Mouse (Mus musculus): ENCODE results near the gene Golga2. TPM values are rescaled to one million over a fixed set of nuclear protein-coding genes. Genes with fewer than 3 reads are reported as not detected.

The Golga2 gene
- polyA plus RNA-seq, 1 experiment: 57.6 TPM

DNA sequence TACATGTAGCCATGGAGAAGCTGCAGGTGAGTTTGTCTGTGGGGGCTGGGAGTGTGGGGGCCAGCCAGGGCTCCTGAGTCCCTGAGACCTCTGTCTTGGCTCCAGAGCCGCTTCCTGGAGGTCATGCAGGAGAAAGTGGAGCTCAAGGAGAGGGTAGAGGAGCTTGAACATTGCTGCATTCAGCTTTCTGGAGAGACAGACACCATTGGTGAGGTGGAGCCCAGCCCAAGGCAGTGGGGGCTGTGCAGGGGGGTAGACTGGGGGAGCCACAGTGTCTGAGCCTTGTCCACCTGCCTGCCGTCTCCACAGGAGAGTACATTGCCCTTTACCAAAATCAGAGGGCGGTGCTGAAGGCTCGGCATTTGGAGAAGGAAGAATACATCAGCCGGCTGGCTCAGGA, 18.5 kb downstream of the Golga2 start:
- H3K4me1 ChIP-seq (ENCODE audit: control insufficient read depth, insufficient read depth, insufficient read length, low read length): no peaks in the 10 kb centered on the region
- no peak overlapping the region for H3K27ac ChIP-seq (replicated peaks; ENCODE audit: low read depth, low read length)
- no peak overlapping the region for H3K4me3 ChIP-seq (ENCODE audit: insufficient read depth, low read depth, low read length)

DNA sequence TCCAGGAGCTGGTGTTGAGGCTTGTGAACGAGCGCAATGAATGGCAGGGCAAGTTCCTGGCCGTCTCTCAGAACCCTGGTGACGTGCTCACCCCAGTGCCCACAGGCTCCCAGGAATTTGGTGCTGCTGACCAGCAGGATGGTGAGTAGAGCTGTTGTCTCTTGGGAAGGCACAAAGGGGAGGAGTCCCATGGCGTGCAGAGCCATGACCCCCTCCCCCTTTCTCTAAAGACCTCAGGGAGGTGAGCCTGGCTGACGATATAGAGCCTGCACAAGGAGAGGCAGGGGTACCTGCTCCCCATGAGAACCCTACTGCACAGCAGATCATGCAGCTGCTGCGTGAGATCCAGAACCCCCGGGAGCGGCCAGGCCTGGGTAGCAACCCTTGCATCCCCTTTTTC, 19.0 kb downstream of the Golga2 start:
- H3K4me3 ChIP-seq (ENCODE audit: insufficient read depth, low read depth, low read length): no peak overlapping the region

DNA sequence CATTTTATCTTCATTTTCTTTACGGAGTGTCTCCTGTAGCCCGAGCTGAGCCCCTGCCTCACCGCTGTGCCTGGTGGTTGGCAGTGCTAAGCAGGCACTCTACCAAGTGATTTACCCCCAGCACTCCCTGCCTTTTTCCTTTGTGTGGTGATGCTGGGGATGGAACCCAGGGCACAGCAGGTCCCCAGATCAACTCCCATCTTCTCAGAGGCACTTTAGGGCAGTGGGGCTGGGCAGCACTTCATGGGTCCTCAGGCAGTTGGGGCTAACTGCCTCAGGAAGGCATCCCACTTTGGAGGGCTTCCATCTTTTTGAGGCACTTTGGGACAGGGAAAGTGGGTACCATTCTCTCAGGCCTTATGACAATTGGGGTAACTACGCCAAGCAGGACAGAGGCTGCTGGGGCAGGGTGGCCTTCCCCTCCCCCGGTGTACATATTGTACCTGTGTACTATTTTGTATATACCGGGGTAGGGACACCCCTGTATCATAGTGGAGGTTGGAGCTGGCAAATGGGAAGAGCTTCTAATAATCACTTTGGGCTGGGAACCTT, 20.1 kb downstream of the Golga2 start:
- no peak overlapping the region for H3K4me3 ChIP-seq (ENCODE audit: insufficient read depth, low read depth, low read length)
- no peak overlapping the region for H3K27ac ChIP-seq (replicated peaks; ENCODE audit: low read depth, low read length)
- peaks cover 6% of the 10 kb centered on the region; the same call in 1 of the 2 replicates for H3K4me1 ChIP-seq (ENCODE audit: control insufficient read depth, insufficient read depth, insufficient read length, low read length)

More for the DNA sequence above, 19.0 kb downstream of the Golga2 start:
- Histone ChIP-seq H3K27ac (replicated peaks; ENCODE audit: low read depth, low read length) (no peak overlapping the region), H3K4me1 (ENCODE audit: control insufficient read depth, insufficient read depth, insufficient read length, low read length) (no peaks in the 10 kb centered on the region)

DNA sequence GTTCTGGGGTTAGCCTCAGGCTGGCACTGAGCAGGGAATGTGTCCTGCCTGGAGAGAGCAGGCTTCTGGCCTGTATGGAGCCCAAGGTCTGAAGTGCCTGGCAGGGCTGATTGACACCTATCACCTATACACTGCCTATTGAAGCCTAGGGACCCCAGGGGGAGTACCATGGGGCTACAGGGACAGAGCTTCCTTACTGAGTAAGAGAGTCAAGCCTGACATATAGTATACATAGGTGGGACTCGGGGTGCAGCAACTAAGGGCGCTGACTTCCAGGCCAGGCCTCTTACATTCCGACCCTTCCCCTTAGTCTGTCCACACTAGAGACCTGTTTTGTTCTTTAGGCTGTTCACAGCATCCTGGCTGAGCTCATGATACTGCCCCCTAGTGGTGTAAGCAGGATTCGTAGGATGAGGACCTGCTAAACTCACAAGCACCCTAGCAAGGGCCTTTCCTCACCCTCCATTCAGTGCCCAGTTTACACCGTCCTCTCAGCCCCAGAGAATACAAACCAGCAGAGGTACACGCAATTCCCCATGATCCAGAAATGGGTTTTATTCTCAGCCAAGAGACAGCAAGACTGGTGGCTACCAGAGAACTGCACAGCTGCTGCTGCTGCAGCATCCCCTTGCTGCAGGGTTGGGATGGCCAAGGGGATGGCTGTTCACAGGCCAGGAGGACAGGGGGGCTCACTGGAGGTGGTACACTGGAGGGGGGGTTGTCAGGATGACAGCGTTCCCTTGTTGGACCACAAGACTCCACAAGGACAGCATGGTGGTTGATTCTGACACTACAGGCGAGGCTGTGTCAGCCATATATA, 21.0 kb downstream of the Golga2 start:
- no peak overlapping the region for H3K4me3 ChIP-seq (ENCODE audit: insufficient read depth, low read depth, low read length)
- H3K4me1 ChIP-seq (ENCODE audit: control insufficient read depth, insufficient read depth, insufficient read length, low read length): peaks cover 6% of the 10 kb centered on the region; the same call in 1 of the 2 replicates
- H3K27ac ChIP-seq (replicated peaks; ENCODE audit: low read depth, low read length): no peak overlapping the region

DNA sequence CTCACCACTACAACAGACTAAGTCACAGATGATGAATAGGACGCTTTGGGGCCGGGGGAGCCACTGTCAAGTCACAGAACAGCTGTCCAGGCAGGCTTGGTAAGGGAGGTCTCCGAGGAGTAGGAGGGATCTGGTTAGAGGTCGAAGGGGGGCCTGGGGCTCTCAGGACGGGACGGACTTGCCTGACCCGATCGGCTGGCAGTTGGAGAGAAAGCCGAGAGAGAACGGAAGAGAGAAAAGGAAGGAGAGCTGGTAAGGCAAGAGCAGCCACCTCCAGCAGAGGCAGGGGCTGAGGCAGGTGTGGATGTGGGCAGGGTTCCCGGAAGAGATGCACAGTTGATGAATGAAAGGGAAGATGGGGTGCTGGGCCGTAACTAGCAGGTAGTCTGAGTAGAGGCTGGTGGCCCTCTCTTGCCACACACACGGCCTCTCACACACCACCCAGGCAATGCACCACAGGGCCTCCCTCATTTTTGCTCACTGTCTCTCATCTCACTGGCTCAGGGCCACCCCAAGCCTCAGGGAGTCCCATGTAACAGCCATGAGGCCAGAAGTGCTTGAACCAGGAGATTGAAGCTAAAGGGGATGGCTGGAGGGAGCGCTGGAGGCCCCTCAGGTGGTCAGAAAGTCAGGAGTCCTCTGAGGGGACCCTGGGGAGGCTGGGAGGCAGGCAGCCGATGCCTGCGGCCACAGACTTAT, 21.8 kb downstream of the Golga2 start:
- H3K4me3 ChIP-seq (ENCODE audit: insufficient read depth, low read depth, low read length): no peak overlapping the region
- no peak overlapping the region for H3K27ac ChIP-seq (replicated peaks; ENCODE audit: low read depth, low read length)
- H3K4me1 ChIP-seq (ENCODE audit: control insufficient read depth, insufficient read depth, insufficient read length, low read length): peaks cover 6% of the 10 kb centered on the region; the same call in 1 of the 2 replicates

DNA sequence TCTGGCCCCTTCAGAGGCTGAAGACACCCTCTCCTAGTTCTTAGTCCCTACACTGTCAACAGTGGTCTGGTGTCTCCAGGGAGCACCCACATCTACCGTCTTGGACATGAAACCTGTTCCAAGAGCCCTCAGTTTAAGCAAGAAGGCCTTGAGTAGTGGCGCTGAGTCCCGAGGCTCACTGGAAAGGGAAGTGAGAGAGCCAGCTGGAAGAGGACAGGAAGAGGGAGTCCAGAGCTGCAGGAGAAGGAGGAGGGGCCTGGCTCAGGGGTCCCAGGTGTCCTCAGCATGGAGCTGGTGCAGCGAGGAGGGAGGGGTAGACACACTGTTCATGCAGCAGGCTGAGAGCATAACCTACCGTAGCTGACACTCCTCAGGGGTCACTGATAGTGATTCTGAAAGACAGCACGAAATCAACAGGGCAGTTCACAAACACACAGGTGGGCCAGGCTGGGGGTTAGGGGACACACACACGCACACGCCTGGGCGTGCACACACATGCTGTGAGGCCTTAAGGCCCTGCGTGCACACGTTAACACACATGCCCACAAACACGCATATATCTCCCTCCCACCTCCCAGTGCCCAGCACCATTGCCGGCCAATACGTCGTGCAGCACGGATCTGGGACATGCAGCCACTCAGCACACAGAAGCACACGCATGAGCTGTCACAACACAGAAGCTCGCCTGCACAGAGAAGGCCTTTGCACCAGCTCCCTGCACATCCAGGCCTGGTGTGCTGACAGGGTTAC, 23.1 kb downstream of the Golga2 start:
- no peak overlapping the region for H3K4me3 ChIP-seq (ENCODE audit: insufficient read depth, low read depth, low read length)
- no peak overlapping the region for H3K27ac ChIP-seq (replicated peaks; ENCODE audit: low read depth, low read length)
- peaks cover 6% of the 10 kb centered on the region; the same call in 1 of the 2 replicates for H3K4me1 ChIP-seq (ENCODE audit: control insufficient read depth, insufficient read depth, insufficient read length, low read length)

DNA sequence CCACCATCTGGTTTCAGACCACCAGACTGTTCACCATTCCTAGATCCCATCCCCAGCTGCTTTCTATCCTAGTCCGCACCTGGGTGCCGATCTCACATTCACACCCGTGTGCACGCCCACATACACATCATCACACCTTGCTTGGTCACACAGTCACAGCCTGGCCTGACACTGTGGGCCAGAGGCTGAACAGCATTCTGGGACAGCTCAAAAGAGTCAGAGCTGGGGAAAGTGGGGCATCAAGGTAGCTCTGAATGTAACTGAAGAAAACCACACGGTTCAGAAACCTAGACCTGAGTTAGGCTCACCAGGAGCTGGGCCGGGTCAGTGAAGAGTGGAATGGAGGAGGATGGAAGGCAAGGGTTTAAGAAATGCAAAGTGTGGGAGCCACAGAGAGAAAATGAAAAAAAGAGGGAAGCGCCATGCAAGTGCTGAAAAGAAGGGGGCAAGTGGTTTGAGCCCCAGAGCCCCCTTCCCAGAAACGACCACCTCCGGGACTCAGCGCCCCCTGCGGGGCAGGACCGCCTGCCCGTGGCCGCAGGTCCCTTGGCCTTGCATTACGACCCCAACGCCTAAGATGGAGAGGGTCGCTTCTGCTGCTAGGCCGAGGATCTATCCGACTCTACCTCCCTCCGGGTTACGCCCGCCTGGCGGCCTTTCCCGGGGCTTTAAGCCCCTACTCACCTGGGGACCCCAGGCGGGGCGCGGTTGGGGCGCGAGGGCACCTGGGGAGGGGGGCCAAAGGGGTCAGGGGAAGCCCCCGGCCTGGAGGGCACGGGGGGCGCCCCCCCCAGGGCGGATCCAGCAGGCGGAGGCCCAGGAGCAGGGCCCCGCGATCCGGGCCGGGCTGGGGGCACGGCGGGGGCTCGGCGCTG, 24.5 kb downstream of the Golga2 start:
- H3K4me1 ChIP-seq (ENCODE audit: control insufficient read depth, insufficient read depth, insufficient read length, low read length): peaks cover 6% of the 10 kb centered on the region; the same call in 1 of the 2 replicates

DNA sequence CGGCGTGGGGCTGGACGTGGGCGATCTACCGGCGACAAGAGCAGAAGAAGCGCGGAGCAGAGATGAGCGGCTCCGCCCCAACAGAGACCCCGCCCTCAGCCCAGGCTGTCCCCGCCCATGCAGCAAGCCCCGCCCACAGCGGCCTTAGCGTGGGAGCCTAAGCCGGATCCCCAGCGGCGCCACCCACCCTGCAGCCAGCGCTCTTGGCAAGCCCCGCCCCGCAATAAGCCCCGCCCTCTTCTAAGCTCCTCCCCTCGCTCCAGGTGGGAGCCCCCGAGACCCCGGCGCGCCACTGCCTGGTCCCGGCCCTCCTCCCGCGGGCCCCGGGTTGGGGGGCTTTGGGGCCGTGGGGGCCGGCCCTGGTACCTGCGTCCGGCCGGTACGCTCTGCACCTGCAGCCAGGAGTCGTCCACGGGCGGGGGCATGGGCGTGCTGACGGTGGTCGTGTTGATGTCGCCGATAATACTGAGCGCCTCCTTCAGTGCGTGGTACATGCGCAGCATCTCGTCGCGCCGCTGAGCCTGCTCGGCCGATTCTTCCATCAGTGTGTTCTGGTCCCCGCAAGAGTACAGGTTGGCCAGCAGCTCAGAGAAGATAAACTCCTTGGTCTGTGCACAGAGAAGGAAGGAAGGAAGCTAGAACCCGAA, 25.3 kb downstream of the Golga2 start:
- no peak overlapping the region for H3K27ac ChIP-seq (replicated peaks; ENCODE audit: low read depth, low read length)
- H3K4me3 ChIP-seq (ENCODE audit: insufficient read depth, low read depth, low read length): peak overlapping the region; percentile 45; the same call in 1 of the 2 replicates
- H3K4me1 ChIP-seq (ENCODE audit: control insufficient read depth, insufficient read depth, insufficient read length, low read length): peaks cover 6% of the 10 kb centered on the region; the same call in 1 of the 2 replicates

More for the DNA sequence above, 24.5 kb downstream of the Golga2 start:
- Histone ChIP-seq H3K27ac (replicated peaks; ENCODE audit: low read depth, low read length) (no peak overlapping the region), H3K4me3 (ENCODE audit: insufficient read depth, low read depth, low read length) (peak overlapping the region; percentile 45)

DNA sequence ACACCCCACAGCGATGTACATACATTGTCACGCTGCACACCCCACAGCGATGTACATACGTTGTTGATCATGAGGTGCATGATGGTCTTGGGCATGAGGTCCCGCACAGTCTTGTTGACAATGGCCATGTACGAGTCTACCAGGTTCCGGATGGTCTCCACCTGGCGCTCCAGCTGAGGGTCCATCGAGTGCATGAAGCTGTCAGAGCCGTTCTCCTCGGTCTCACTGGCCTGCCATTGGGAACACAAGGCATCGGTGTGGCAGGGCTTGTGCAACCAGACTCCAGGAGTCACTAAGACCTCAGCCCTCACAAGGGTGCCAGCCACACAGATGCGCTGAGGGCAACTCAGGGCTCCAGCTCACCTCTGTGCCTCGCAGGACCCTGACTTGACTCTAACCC, 27.6 kb downstream of the Golga2 start:
- Histone ChIP-seq H3K27ac (replicated peaks; ENCODE audit: low read depth, low read length) (no peak overlapping the region), H3K4me3 (ENCODE audit: insufficient read depth, low read depth, low read length) (no peak overlapping the region), H3K4me1 (ENCODE audit: control insufficient read depth, insufficient read depth, insufficient read length, low read length) (peaks cover 6% of the 10 kb centered on the region; the same call in 1 of the 2 replicates)

DNA sequence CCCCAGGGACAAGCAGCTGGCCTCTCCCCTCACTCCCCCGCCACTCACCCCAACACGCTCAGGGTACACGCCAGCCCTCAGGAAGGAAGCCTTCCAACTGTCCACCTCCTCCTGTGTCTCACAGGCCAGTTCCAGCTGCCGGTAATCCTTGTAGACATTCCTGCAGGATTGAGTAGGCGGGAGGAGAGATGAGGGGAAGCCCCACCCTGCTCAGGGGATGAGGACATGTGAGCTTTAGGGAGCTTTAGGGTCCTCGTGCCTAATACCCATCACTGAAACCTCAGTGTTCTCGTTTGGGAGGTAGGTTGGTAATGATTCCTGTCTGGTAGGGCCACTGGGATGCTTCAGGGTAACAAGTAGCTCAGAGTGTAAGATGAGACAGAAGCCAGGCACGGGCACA, 28.6 kb downstream of the Golga2 start:
- no peak overlapping the region for H3K27ac ChIP-seq (replicated peaks; ENCODE audit: low read depth, low read length)

DNA sequence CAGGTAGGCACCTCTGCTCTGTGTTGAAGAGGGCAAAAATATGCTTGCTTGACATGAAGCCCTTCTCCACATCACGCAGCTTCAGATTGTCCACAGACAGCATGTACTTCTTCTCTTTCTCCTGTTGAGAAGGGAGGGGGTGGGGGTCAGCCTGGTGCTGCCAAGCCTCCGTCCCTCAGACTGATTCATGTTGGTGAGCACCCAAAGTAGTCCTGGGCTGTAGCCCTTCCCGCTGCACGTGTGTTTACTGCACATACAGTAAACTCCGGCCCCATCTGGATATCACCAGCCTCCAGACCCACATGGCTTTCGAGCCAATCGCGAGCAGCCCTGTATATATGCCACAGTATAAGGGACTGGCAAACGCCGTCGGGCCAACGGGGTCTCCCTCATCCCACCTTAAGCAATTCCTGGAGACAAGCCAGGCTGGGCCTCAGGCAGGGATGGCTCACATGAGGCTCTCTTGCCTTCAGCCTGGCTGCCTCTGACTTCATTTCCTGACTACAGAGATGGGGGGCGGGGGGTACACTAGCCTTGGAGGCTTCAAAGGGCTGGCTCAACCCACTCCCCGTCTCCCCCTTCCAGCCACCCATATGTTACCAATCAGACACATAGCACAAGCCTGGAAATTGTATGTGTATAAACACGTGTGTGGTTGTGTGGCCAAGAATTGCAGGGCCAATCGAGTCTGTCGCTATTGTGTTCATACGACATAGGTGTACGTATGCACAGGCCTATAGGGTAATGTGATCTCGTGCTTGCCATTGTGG, 29.9 kb downstream of the Golga2 start:
- Histone ChIP-seq H3K27ac (replicated peaks; ENCODE audit: low read depth, low read length) (peak overlapping the region; percentile 43; the same call in 1 of the 2 replicates), H3K4me3 (ENCODE audit: insufficient read depth, low read depth, low read length) (no peak overlapping the region), H3K4me1 (ENCODE audit: control insufficient read depth, insufficient read depth, insufficient read length, low read length) (no peaks in the 10 kb centered on the region)

More for the DNA sequence above, 28.6 kb downstream of the Golga2 start:
- H3K4me3 ChIP-seq (ENCODE audit: insufficient read depth, low read depth, low read length): no peak overlapping the region
- H3K4me1 ChIP-seq (ENCODE audit: control insufficient read depth, insufficient read depth, insufficient read length, low read length): peaks cover 6% of the 10 kb centered on the region; the same call in 1 of the 2 replicates

DNA sequence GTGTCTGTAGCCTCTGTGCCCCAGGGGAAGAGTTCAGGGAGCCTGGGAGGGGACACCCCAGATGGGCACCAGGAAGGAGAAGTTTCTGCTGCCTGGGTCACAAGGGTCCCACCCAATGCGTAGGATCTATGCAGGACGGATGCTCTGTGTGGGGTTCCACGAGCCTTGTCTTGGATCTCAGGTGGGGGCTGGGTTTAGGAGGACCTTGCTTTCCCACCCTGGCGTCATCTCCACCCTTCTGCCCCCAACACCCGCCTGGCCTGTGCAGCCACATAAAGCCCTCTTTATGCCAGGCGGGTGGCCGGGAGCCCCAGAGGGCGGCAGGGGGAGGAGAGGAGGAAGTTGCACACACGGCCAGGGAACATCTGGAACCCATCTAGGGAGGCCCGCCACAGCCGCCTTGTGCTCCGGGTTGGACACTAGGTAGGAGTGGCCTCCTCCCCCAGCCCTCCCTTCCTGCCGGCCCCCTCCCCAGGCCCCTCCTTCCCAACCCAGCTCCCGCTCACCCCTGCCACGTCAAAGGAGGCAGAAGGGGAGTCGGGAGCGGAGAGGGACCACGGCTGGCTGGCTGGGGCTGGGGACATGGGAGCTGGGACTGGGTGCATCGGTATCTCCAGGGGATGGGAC, 30.7 kb downstream of the Golga2 start:
- Histone ChIP-seq H3K4me3 (ENCODE audit: insufficient read depth, low read depth, low read length) (peak overlapping the region; percentile 38), H3K27ac (replicated peaks; ENCODE audit: low read depth, low read length) (peak overlapping the region; percentile 59), H3K4me1 (ENCODE audit: control insufficient read depth, insufficient read depth, insufficient read length, low read length) (no peaks in the 10 kb centered on the region)
